Mouse (Mus musculus) forebrain, embryonic 14.5 days (tissue): Measurements from ENCODE around the gene Ccdc85b. TPM values are rescaled to one million over a fixed set of nuclear protein-coding genes. Genes with fewer than 3 reads are reported as not detected.

ENCODE experiments used
- ATAC-seq: fragments of 200-750 bp; cut with Nextera tagmentation; 2 replicates; pipeline ENCODE4 v1.8.0; 2017; ENCODE audit warnings: mild to moderate bottlenecking, moderate library complexity
- DNase-seq: peaks from one replicate; pipeline ENCODE4 v3.0.0-alpha.2; 2015; ENCODE audit warnings: low spot score
- H3K27ac ChIP-seq: fragments of 300-500 bp; sonication (generic); 2 replicates; pipeline ENCODE4 v1.5.1; 2014; ENCODE audit warnings: low read depth, mild to moderate bottlenecking, control low read depth, low read length, moderate library complexity
- H3K27me3 ChIP-seq: fragments of 300-500 bp; sonication (generic); replicated peaks from 2 replicates; pipeline ENCODE4 v1.6.1; 2014; ENCODE audit warnings: low read length, control low read depth, mixed read lengths; ENCODE audit not compliant: control insufficient read depth, insufficient read depth
- H3K36me3 ChIP-seq: fragments of 300-500 bp; sonication (generic); 2 replicates; pipeline ENCODE4 v1.6.1; 2014; ENCODE audit warnings: low read length, control low read depth; ENCODE audit not compliant: control insufficient read depth, insufficient read depth
- H3K4me1 ChIP-seq: fragments of 300-500 bp; sonication (generic); 2 replicates; pipeline ENCODE4 v1.6.1; 2014; ENCODE audit warnings: antibody characterized with exemption, low read length, control low read depth; ENCODE audit not compliant: control insufficient read depth, insufficient read depth
- H3K4me2 ChIP-seq: fragments of 300-500 bp; sonication (generic); 2 replicates; pipeline ENCODE4 v1.6.1; 2014; ENCODE audit warnings: mild to moderate bottlenecking, control low read depth, low read length
- H3K4me3 ChIP-seq: fragments of 300-500 bp; sonication (generic); 2 replicates; pipeline ENCODE4 v1.5.1; 2014; ENCODE audit warnings: low read depth, low read length, control low read depth
- H3K9ac ChIP-seq: fragments of 300-500 bp; sonication (generic); 2 replicates; pipeline ENCODE4 v1.6.1; 2014; ENCODE audit warnings: mild to moderate bottlenecking, low read length, control low read depth, moderate library complexity
- H3K9me3 ChIP-seq: fragments of 300-500 bp; sonication (generic); replicated peaks from 2 replicates; pipeline ENCODE4 v1.6.1; 2016; ENCODE audit warnings: low read length, control low read depth, mixed read lengths; ENCODE audit not compliant: control insufficient read depth
- WGBS: fragments of 180-500 bp; shearing (Covaris S2); extraction: QIAGEN DNeasy Blood & Tissue Kit; methylation state at CpG from one replicate; pipeline ENCODE4 v1.1.7; 2014; 5-methylcytosine and 5-hydroxymethylcytosine counted together
- polyA plus RNA-seq: library from polyadenylated mRNA; unstranded; fragments of >200 nt; fragmentation: Nextera tagmentation; extraction: Ambion mirVana; gene quantifications from 2 replicates; pipeline ENCODE4 v1.2.1, GENCODE M21; 2014

Ccdc85b gene
- polyA plus RNA-seq, 1 experiment from 2014 or later = 5.9 TPM

- Histone ChIP-seq H3K4me3 (no peak overlapping the region), H3K27ac (no peak overlapping the region), H3K9ac (no peak overlapping the region), H3K36me3 (peaks cover 24% of the 10 kb centered on the region), H3K9me3 (no peaks in the 10 kb centered on the region), H3K4me1 (peaks cover 7% of the 10 kb centered on the region), H3K27me3 (no peaks in the 10 kb centered on the region), H3K4me2 (no peak overlapping the region)
- no peak for DNase-seq
- WGBS = 91% methylated on average over 9 of the region's 9 CpGs
- no peak for ATAC-seq
Observed at GRCm38 (mm10) chr19:5419630-5420029, 38.1 kb downstream of the Ccdc85b start.

- no peak overlapping the region for H3K4me3 ChIP-seq
- H3K9ac ChIP-seq = no peak overlapping the region
- peaks cover 24% of the 10 kb centered on the region for H3K36me3 ChIP-seq
- no peak overlapping the region for H3K27ac ChIP-seq
- H3K4me2 ChIP-seq = no peak overlapping the region
- DNase-seq = no peak
- no peaks in the 10 kb centered on the region for H3K27me3 ChIP-seq
- no peak for ATAC-seq
- peaks cover 7% of the 10 kb centered on the region for H3K4me1 ChIP-seq
- 93% methylated on average over 8 of the region's 8 CpGs for WGBS
- H3K9me3 ChIP-seq = no peaks in the 10 kb centered on the region
Observed at GRCm38 (mm10) chr19:5418750-5419466, 38.8 kb downstream of the Ccdc85b start.

- Histone ChIP-seq H3K36me3 (no peaks in the 10 kb centered on the region), H3K27ac (no peak overlapping the region), H3K9ac (no peak overlapping the region), H3K27me3 (no peaks in the 10 kb centered on the region), H3K9me3 (no peaks in the 10 kb centered on the region), H3K4me3 (no peak overlapping the region), H3K4me2 (no peak overlapping the region), H3K4me1 (no peaks in the 10 kb centered on the region)
- no peak for ATAC-seq
- no peak for DNase-seq
- 63% methylated on average over 2 of the region's 2 CpGs for WGBS
Observed at GRCm38 (mm10) chr19:5414534-5414957, 43.1 kb downstream of the Ccdc85b start.

GRCm38 (mm10) chr19:5413840-5414239, 43.9 kb downstream of the Ccdc85b start:
- H3K27me3 ChIP-seq = no peaks in the 10 kb centered on the region
- DNase-seq (no peak), ATAC-seq (no peak)
- no peaks in the 10 kb centered on the region for H3K36me3 ChIP-seq
- no peak overlapping the region for H3K27ac ChIP-seq
- H3K4me2 ChIP-seq = no peak overlapping the region
- H3K9ac ChIP-seq = no peak overlapping the region
- no peaks in the 10 kb centered on the region for H3K9me3 ChIP-seq
- no peaks in the 10 kb centered on the region for H3K4me1 ChIP-seq
- 74% methylated on average over 4 of the region's 4 CpGs for WGBS
- H3K4me3 ChIP-seq = no peak overlapping the region

- DNase-seq (no peak), ATAC-seq (no peak)
- Histone ChIP-seq H3K4me2 (no peak overlapping the region), H3K27me3 (no peaks in the 10 kb centered on the region), H3K36me3 (no peaks in the 10 kb centered on the region), H3K4me3 (no peak overlapping the region), H3K4me1 (no peaks in the 10 kb centered on the region; the same call in 1 of the 2 replicates), H3K9ac (no peak overlapping the region), H3K27ac (no peak overlapping the region), H3K9me3 (no peaks in the 10 kb centered on the region)
- 76% methylated on average over 5 of the region's 5 CpGs for WGBS
Observed at GRCm38 (mm10) chr19:5411961-5412360, 45.7 kb downstream of the Ccdc85b start.

GRCm38 (mm10) chr19:5410641-5411040, 47.1 kb downstream of the Ccdc85b start:
- H3K9me3 ChIP-seq = no peaks in the 10 kb centered on the region
- no peak overlapping the region for H3K27ac ChIP-seq
- no peak overlapping the region for H3K9ac ChIP-seq
- H3K4me2 ChIP-seq = no peak overlapping the region
- H3K27me3 ChIP-seq = no peaks in the 10 kb centered on the region
- H3K36me3 ChIP-seq = no peaks in the 10 kb centered on the region
- no peak for DNase-seq
- no peaks in the 10 kb centered on the region; the same call in 1 of the 2 replicates for H3K4me1 ChIP-seq
- no peak for ATAC-seq
- WGBS = 92% methylated on average over 5 of the region's 5 CpGs
- H3K4me3 ChIP-seq = no peak overlapping the region

- ATAC-seq (no peak), DNase-seq (peak; percentile 16)
- H3K9me3 ChIP-seq = no peaks in the 10 kb centered on the region
- no peaks in the 10 kb centered on the region; the same call in 1 of the 2 replicates for H3K4me1 ChIP-seq
- H3K27me3 ChIP-seq = no peaks in the 10 kb centered on the region
- no peak overlapping the region for H3K4me2 ChIP-seq
- H3K9ac ChIP-seq = no peak overlapping the region
- no peak overlapping the region for H3K4me3 ChIP-seq
- 80% methylated on average over 5 of the region's 5 CpGs for WGBS
- H3K36me3 ChIP-seq = no peaks in the 10 kb centered on the region
- H3K27ac ChIP-seq = no peak overlapping the region
Observed at GRCm38 (mm10) chr19:5409068-5409467, 48.6 kb downstream of the Ccdc85b start.

- Histone ChIP-seq H3K27ac (no peak overlapping the region), H3K36me3 (no peaks in the 10 kb centered on the region), H3K4me1 (no peaks in the 10 kb centered on the region; the same call in 1 of the 2 replicates), H3K9ac (no peak overlapping the region), H3K27me3 (no peaks in the 10 kb centered on the region), H3K4me3 (no peak overlapping the region), H3K9me3 (no peaks in the 10 kb centered on the region), H3K4me2 (peak overlapping the region; percentile 61; the same call in 1 of the 2 replicates)
- DNase-seq (no peak), ATAC-seq (no peak)
- 89% methylated on average over 13 of the region's 13 CpGs for WGBS
Observed at GRCm38 (mm10) chr19:5408057-5409001, 49.4 kb downstream of the Ccdc85b start.
